Comparison of ENCODE assay signal across 8 mouse cellular contexts in the genomic region with DNA sequence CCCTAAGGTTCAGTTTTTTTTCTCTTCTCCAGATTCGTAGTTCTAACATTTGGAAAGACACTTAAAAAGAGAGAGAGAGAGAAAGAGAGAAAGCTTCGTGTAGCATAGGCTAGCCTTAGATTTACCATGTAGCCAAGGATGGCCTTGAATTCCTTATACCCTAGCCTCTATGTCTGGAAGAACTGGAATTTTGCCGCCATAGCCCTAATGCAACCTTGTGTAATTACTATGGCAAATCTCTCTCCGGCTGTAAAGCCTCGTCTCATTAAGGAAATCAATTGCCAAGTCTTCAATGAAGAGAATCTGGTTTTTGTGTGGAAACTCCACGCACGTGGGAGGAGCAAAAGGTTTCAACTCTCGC. TPM values are rescaled to one million over a fixed set of nuclear protein-coding genes. Genes with fewer than 3 reads are reported as not detected.
DNase-seq lines count a peak whose midpoint lies in the region; ATAC-seq and TF ChIP-seq lines count a peak whose summit lies in the region.

No protein-coding gene starts in this region.

- H3K4me2 ChIP-seq in heart, embryonic 13.5 days = peak overlapping the region; percentile 86
- H3K4me2 ChIP-seq in forebrain, embryonic 14.5 days (ENCODE audit: low read length) = peak overlapping the region; percentile 71
- peak overlapping the region; percentile 81 for H3K4me2 ChIP-seq in liver, embryonic 14.5 days (ENCODE audit: low read depth)

- H3K9ac ChIP-seq in heart, embryonic 13.5 days = peak overlapping the region; percentile 91; the same call in 1 of the 2 replicates
- no peak overlapping the region for H3K9ac ChIP-seq in ES-Bruce4 (ENCODE audit: low read depth, poor library complexity, severe bottlenecking)
- no peak overlapping the region for H3K9ac ChIP-seq in forebrain, embryonic 14.5 days (ENCODE audit: low read length)
- H3K9ac ChIP-seq in liver, embryonic 14.5 days (replicated peaks) = no peak overlapping the region

- TF ChIP-seq POLR2A in ES-Bruce4 (IDR thresholded peaks at IDR 0.05; ENCODE audit: insufficient read depth, low read length) = no peak

- no peak overlapping the region for H3K27ac ChIP-seq in heart, embryonic 13.5 days (replicated peaks)
- H3K27ac ChIP-seq in ES-Bruce4 (ENCODE audit: insufficient read depth, low read length) = no peak overlapping the region
- H3K27ac ChIP-seq in forebrain, embryonic 14.5 days (ENCODE audit: low read depth, low read length) = peak overlapping the region; percentile 27; the same call in 1 of the 2 replicates
- no peak overlapping the region for H3K27ac ChIP-seq in liver, embryonic 14.5 days

- no peaks in the 10 kb centered on the region for H3K9me3 ChIP-seq in heart, embryonic 13.5 days
- no peaks in the 10 kb centered on the region for H3K9me3 ChIP-seq in ES-Bruce4 (replicated peaks; ENCODE audit: control insufficient read depth, insufficient read depth, low read length, poor library complexity, severe bottlenecking)
- no peaks in the 10 kb centered on the region for H3K9me3 ChIP-seq in forebrain, embryonic 14.5 days (replicated peaks; ENCODE audit: control insufficient read depth, low read length)
- H3K9me3 ChIP-seq in liver, embryonic 14.5 days (ENCODE audit: control insufficient read depth, low read length) = no peaks in the 10 kb centered on the region

- ATAC-seq in heart, embryonic 13.5 days (ENCODE audit: extremely low read depth, insufficient number of reproducible peaks, low FRiP score, low TSS enrichment) = 0 out of 2 replicates have a peak, but pooled peaks have one; percentile 7
- ATAC-seq in forebrain, embryonic 14.5 days = peak; percentile 49
- no peak for ATAC-seq in liver, embryonic 14.5 days (ENCODE audit: insufficient read depth)

- no peak for TF ChIP-seq EP300 in ES-Bruce4 (IDR thresholded peaks at IDR 0.05; ENCODE audit: insufficient read depth, low read depth, low read length)
- no peak for TF ChIP-seq EP300 in liver, embryonic 14.5 days (IDR thresholded peaks at IDR 0.05; ENCODE audit: low read depth)

- no peak for TF ChIP-seq CTCF in ES-Bruce4 (IDR thresholded peaks at IDR 0.05; ENCODE audit: low read depth, low read length)
- no peak for TF ChIP-seq CTCF in liver, embryonic 14.5 days (IDR thresholded peaks at IDR 0.05; ENCODE audit: low read depth)

- no peak for DNase-seq in heart, adult 9 months (ENCODE audit: low spot score in 2 of 2)
- no peak for DNase-seq in forebrain, embryonic 14.5 days (ENCODE audit: low spot score)
- no peak for DNase-seq in liver, embryonic 14.5 days (ENCODE audit: low read depth in 3 of 3, low spot score in 3 of 3)
- no peak for DNase-seq in right cerebral cortex, adult 18-20 months
- no peak for DNase-seq in frontal cortex, postnatal 36 days (ENCODE audit: low spot score in 2 of 2)
- DNase-seq in left cerebral cortex, adult 18-20 months (ENCODE audit: low spot score in 2 of 2) = no peak

- no peaks in the 10 kb centered on the region for H3K27me3 ChIP-seq in heart, embryonic 13.5 days (replicated peaks)
- H3K27me3 ChIP-seq in ES-Bruce4 (ENCODE audit: control insufficient read depth, insufficient read depth, low read length, poor library complexity, severe bottlenecking) = peaks cover 7% of the 10 kb centered on the region
- no peaks in the 10 kb centered on the region for H3K27me3 ChIP-seq in forebrain, embryonic 14.5 days (replicated peaks; ENCODE audit: control insufficient read depth, insufficient read depth, low read length)
- H3K27me3 ChIP-seq in liver, embryonic 14.5 days (ENCODE audit: control insufficient read depth, insufficient read depth, low read length) = peaks cover 34% of the 10 kb centered on the region

- H3K4me1 ChIP-seq in heart, embryonic 13.5 days = peaks cover 30% of the 10 kb centered on the region
- H3K4me1 ChIP-seq in ES-Bruce4 (ENCODE audit: control insufficient read depth, insufficient read depth, low read length) = no peaks in the 10 kb centered on the region
- H3K4me1 ChIP-seq in forebrain, embryonic 14.5 days (ENCODE audit: control insufficient read depth, insufficient read depth, low read length) = peaks cover 5% of the 10 kb centered on the region
- peaks cover 0 to 4% of the 10 kb centered on the region in 2 experiments; a peak in 1 of 4 replicates for H3K4me1 ChIP-seq in liver, embryonic 14.5 days (replicated peaks; ENCODE audit: control insufficient read depth in 2 of 2, insufficient read depth in 2 of 2, low read length in 1 of 2)

- H3K4me3 ChIP-seq in heart, embryonic 13.5 days = peak overlapping the region; percentile 84
- peak overlapping the region; percentile 43; the same call in 1 of the 2 replicates for H3K4me3 ChIP-seq in ES-Bruce4 (ENCODE audit: low read depth, low read length)
- peak overlapping the region; percentile 81 for H3K4me3 ChIP-seq in forebrain, embryonic 14.5 days (ENCODE audit: low read depth, low read length)
- no peak overlapping the region; a peak in 1 of 4 replicates for H3K4me3 ChIP-seq in liver, embryonic 14.5 days (ENCODE audit: insufficient read depth in 1 of 2, low read depth in 2 of 2, low read length in 2 of 2)

- WGBS in heart, embryonic 13.5 days = 23% methylated on average over 8 of the region's 8 CpGs
- WGBS in forebrain, embryonic 14.5 days = 17% methylated on average over 8 of the region's 8 CpGs
- WGBS in liver, embryonic 14.5 days (ENCODE audit: insufficient replicate concordance) = 21% methylated on average over 8 of the region's 8 CpGs

- no peaks in the 10 kb centered on the region for H3K36me3 ChIP-seq in heart, embryonic 13.5 days
- no peaks in the 10 kb centered on the region for H3K36me3 ChIP-seq in ES-Bruce4 (ENCODE audit: control insufficient read depth, insufficient read depth, low read length, poor library complexity, severe bottlenecking)
- H3K36me3 ChIP-seq in forebrain, embryonic 14.5 days (ENCODE audit: control insufficient read depth, insufficient read depth, low read length) = no peaks in the 10 kb centered on the region
- H3K36me3 ChIP-seq in liver, embryonic 14.5 days (replicated peaks; ENCODE audit: control insufficient read depth, insufficient read depth, low read depth) = no peaks in the 10 kb centered on the region

RNA-seq across cellular contexts. Expression of a gene that starts 0.4 kb away (rescaled TPM):
- polyA plus RNA-seq in heart, embryonic 13.5 days (2015; fragmentation: Nextera tagmentation; extraction: Ambion mirVana) = 9.7 and 10.2 TPM in 2 replicates
- polyA plus RNA-seq in ES-Bruce4 (2011; ENCODE audit: insufficient read depth, insufficient read length, low read depth, missing spikeins) = 19.9 and 23.1 TPM in 2 replicates
- 8.1 and 12.3 TPM in 2 replicates for polyA plus RNA-seq in forebrain, embryonic 14.5 days (2014; fragmentation: Nextera tagmentation; extraction: Ambion mirVana)
- polyA plus RNA-seq in liver, embryonic 14.5 days (2012; rRNA removed) = 0.59 and 0.73 TPM in 2 replicates
- polyA plus RNA-seq in liver, embryonic 14.5 days (2014; fragmentation: Nextera tagmentation; extraction: Ambion mirVana) = 0.19 and 0.37 TPM in 2 replicates
- total RNA-seq in left cerebral cortex, adult 18-20 months (2021) = 10 to 100 TPM; 52.3 to 58.3 TPM

RNA-seq across cellular contexts. Expression of a gene that starts 12.4 kb away (rescaled TPM):
- 14.8 and 15.5 TPM in 2 replicates for polyA plus RNA-seq in heart, embryonic 13.5 days (2015; fragmentation: Nextera tagmentation; extraction: Ambion mirVana)
- polyA plus RNA-seq in ES-Bruce4 (2011; ENCODE audit: insufficient read depth, insufficient read length, low read depth, missing spikeins) = 11.0 and 13.2 TPM in 2 replicates
- polyA plus RNA-seq in forebrain, embryonic 14.5 days (2014; fragmentation: Nextera tagmentation; extraction: Ambion mirVana) = 19.3 and 26.7 TPM in 2 replicates
- polyA plus RNA-seq in liver, embryonic 14.5 days (2012; rRNA removed) = 22.2 and 25.8 TPM in 2 replicates
- 16.9 and 20.9 TPM in 2 replicates for polyA plus RNA-seq in liver, embryonic 14.5 days (2014; fragmentation: Nextera tagmentation; extraction: Ambion mirVana)
- total RNA-seq in left cerebral cortex, adult 18-20 months (2021) = 10 to 100 TPM; 33.0 to 34.3 TPM

RNA-seq across cellular contexts. Expression of a gene that starts 26.9 kb away (rescaled TPM):
- 211 and 238 TPM in 2 replicates for polyA plus RNA-seq in heart, embryonic 13.5 days (2015; fragmentation: Nextera tagmentation; extraction: Ambion mirVana)
- polyA plus RNA-seq in ES-Bruce4 (2011; ENCODE audit: insufficient read depth, insufficient read length, low read depth, missing spikeins) = 177 and 187 TPM in 2 replicates
- 302 and 334 TPM in 2 replicates for polyA plus RNA-seq in forebrain, embryonic 14.5 days (2014; fragmentation: Nextera tagmentation; extraction: Ambion mirVana)
- polyA plus RNA-seq in liver, embryonic 14.5 days (2012; rRNA removed) = 55.8 and 83.2 TPM in 2 replicates
- polyA plus RNA-seq in liver, embryonic 14.5 days (2014; fragmentation: Nextera tagmentation; extraction: Ambion mirVana) = 200 and 229 TPM in 2 replicates
- 100 to 1,000 TPM; 104 to 113 TPM for total RNA-seq in left cerebral cortex, adult 18-20 months (2021)

RNA-seq across cellular contexts. Expression of a gene that starts 32.8 kb away (rescaled TPM):
- polyA plus RNA-seq in heart, embryonic 13.5 days (2015; fragmentation: Nextera tagmentation; extraction: Ambion mirVana) = 12.7 and 13.8 TPM in 2 replicates
- polyA plus RNA-seq in ES-Bruce4 (2011; ENCODE audit: insufficient read depth, insufficient read length, low read depth, missing spikeins) = 22.3 and 25.5 TPM in 2 replicates
- polyA plus RNA-seq in forebrain, embryonic 14.5 days (2014; fragmentation: Nextera tagmentation; extraction: Ambion mirVana) = 18.1 and 18.2 TPM in 2 replicates
- polyA plus RNA-seq in liver, embryonic 14.5 days (2012; rRNA removed) = 9.2 and 10.4 TPM in 2 replicates
- 8.3 and 11.0 TPM in 2 replicates for polyA plus RNA-seq in liver, embryonic 14.5 days (2014; fragmentation: Nextera tagmentation; extraction: Ambion mirVana)
- 10 to 100 TPM; 24.1 to 25.4 TPM for total RNA-seq in left cerebral cortex, adult 18-20 months (2021)

RNA-seq across cellular contexts. Expression of a gene that starts 48.1 kb away (rescaled TPM):
- 10.8 and 11.0 TPM in 2 replicates for polyA plus RNA-seq in heart, embryonic 13.5 days (2015; fragmentation: Nextera tagmentation; extraction: Ambion mirVana)
- polyA plus RNA-seq in ES-Bruce4 (2011; ENCODE audit: insufficient read depth, insufficient read length, low read depth, missing spikeins) = 12.8 and 13.8 TPM in 2 replicates
- polyA plus RNA-seq in forebrain, embryonic 14.5 days (2014; fragmentation: Nextera tagmentation; extraction: Ambion mirVana) = 17.3 and 26.1 TPM in 2 replicates
- polyA plus RNA-seq in liver, embryonic 14.5 days (2012; rRNA removed) = 8.2 and 9.9 TPM in 2 replicates
- polyA plus RNA-seq in liver, embryonic 14.5 days (2014; fragmentation: Nextera tagmentation; extraction: Ambion mirVana) = 8.3 and 10.0 TPM in 2 replicates
- 10 to 100 TPM; 10.3 to 11.6 TPM for total RNA-seq in left cerebral cortex, adult 18-20 months (2021)

Comparison
In these comparisons a context has a peak if more than half of its experiments do, and no peak if none do; other contexts are left out.
1. H3K4me3 ChIP-seq: peak in heart, embryonic 13.5 days (single experiment), ES-Bruce4 (single experiment) and forebrain, embryonic 14.5 days (single experiment); none in liver, embryonic 14.5 days (0 of 2).
2. Peak in every context shown above with its lines, with median percentiles within 50 percentile points of each other: H3K4me2 ChIP-seq.